Mouse (Mus musculus) liver, embryonic 14.5 days (tissue): Measurements from ENCODE around the gene Rtn4rl1.

ENCODE experiments used
- CTCF ChIP-seq: IDR thresholded peaks from 2 replicates; pipeline ENCODE4 v1.5.1; 2016; ENCODE audit warnings: antibody characterized with exemption, low read depth, control low read depth
- EP300 ChIP-seq: IDR thresholded peaks from 2 replicates; pipeline ENCODE4 v1.6.1; 2016; ENCODE audit warnings: antibody characterized with exemption, low read depth

DNA sequence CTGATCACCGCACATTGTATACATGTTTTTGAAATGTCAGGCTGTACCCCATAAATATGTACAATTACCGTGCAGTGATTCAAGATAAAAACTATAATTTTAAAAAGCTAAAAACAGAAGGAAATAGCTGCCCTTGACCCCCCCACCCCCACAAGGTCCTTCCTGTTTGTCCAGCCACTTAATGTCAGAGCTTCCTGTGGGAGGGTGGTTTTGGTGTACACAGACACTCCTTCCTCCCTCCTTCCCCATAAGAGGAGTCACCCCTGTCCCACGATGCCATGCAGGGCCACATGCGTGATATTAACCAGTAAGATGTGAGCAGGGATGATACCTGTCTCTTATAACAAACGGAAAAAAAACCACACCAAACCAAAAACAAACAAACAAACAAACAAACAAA lies 61.7 kb downstream of the Rtn4rl1 start:
- TF ChIP-seq CTCF: no peak
- TF ChIP-seq EP300: no peak
